Mouse (Mus musculus) gastrocnemius, adult 8-10 months (tissue): ENCODE data around the gene Pgghg. TPM values are rescaled to one million over a fixed set of nuclear protein-coding genes. Genes with fewer than 3 reads are reported as not detected.

Experiments used
- DNase-seq, 2 experiments: peaks; one replicate each; pipeline ENCODE4 v3.0.0; 2022; ENCODE audit warnings: low spot score in 2 of 2
- total RNA-seq, 4 experiments: library from RNA; stranded (reverse); gene quantifications; 2 replicates each; pipeline ENCODE4 v1.2.4; 2022

The Pgghg gene
- 1 to 10 TPM; 1.4 to 2.8 (median 2.2) TPM for total RNA-seq

DNA sequence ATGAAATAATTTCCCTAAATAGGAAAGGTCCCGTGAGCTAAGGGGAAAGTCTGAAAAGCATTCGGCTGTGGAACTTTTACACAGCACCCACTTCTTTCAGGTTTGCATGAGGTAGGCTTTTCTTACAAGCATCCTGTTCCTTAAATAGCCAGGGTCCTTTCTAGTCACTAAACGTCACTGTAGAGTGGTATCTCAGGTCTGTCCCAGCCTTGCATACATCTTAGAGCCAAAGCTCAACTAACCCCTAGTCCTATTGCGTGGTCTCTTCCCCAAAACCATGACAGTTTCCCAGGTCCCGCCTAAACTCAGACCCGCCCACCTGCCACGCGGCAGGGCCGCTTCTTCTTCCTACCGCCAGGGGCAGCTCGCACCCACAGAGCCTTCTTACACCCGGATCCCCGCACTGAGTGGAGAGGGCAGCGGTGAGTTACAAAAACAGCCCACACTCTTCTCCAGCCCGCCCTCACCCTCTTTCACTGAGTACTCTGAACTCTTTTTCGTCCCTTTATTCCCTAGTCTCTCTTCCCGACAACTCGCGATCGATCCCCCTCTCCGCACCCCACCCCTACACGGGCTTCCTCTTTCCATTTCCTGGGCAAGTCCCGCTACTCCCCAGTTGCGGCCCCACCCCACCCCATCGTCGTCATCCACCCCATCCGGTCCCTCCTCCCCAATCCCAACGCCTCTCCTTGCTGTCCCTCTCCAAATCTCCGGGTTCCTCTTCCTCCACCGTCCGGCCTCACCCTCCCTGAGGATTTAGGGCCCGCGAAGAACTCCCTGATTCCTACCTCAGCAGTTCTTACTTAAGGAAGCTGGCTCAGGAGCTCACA, at the start of gene Pgghg:
Pgghg (plus strand) TSS at position 170 of the 830 bp plus-strand sequence.
- peak; percentile 71 to 77 for DNase-seq

DNA sequence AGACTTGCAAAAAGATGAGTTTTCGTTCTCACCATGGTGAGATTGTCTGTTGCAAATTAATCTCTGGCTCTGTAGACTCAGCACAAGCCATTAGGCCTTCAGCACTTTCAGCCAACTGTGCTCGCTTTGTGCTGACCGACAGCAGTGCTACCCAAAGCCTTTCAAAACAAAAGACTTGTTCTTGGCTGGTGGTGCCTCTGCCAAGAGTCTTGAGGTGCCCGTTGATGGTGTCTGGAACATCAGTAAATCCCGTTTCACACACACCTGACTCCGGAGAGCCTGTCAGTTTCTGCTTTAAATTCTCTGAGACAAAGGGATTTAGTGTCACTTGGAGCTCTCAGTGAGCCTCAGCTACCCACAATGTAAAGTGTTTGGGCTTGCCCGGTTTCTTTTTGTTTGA, 47.2 kb upstream of the Pgghg start:
- DNase-seq = no peak

DNA sequence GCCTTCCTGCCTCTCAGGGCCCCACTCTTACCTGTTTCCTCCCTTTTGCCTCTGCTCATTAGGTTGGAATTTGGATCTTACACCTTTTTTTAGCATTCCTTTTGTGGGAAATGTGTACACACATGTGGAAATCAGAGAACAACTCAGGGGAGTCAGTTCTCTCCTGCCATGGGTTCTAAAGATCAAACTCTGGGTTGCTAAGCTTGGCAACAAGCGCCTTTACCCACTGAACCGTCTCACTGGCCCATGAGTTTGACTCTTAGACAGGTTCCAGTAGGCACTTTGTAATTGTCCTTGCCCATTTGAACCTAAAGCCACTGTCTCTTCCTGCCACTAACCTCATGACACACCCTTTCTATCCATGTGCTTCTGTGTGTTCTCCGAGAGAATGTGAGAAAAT, 46.6 kb upstream of the Pgghg start:
- DNase-seq = no peak

DNA sequence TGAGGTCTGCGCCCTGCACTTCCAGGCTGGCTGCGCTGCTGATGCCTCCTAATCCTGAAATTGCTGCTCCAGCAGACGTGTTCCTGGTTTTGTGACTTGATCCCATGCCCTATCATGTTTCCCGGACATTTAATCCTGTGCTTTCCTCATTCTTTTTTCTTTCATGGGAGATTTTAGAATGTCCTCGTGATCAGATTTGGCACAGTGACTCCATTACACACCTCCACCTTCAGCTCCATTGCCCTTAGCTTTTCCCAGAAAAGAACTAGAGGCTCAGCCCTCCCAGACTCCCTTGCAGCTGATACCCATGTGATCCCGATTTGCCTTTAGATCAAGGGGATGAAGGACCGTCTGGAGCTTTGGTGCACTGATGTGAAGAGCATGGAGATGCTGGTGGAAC, 43.3 kb upstream of the Pgghg start:
- no peak for DNase-seq

DNA sequence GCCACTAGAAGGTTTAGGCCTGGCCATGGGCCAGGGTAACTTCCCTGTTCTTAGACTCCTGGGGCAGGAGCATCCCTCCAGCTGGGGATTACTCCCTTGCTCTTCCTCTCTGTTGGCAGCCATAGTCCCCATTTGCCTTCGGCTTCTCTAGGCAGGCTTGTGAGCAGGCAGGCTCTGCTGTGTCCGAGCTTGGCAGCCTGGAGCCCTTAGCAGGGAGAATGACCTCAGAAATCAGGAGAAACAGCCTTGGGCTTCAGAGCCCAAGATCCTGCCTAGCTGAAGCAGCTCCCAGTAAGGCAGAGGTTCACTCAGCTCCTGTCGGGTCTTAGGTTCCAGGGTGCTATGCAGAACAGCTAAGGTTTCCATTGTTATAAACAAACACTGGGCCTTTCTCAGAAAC, 42.1 kb upstream of the Pgghg start:
- no peak for DNase-seq

DNA sequence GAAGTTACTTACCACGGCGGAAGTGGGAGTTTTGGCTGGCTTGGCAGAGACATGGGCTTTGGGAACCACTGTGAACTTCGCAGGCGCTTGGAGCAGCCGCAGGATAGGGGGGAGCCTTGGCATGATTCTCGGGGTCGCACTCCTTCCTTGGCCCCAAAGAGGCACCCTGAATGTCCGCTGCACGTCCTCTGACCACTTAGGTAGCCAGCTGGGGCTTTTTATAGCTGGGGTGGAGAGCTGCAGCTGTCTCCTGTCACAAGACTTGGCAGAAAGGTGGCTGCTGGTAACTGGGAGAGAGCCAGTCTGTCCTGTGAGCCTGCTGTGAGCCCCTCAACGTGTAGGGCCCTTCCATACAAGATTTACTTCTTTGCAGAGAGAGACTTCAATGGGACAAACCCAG, 41.0 kb upstream of the Pgghg start, which contains the start of gene Cox8b:
Cox8b (minus strand) TSS at position 227 of the 400 bp plus-strand sequence.
- DNase-seq = peak; percentile 54 to 77

DNA sequence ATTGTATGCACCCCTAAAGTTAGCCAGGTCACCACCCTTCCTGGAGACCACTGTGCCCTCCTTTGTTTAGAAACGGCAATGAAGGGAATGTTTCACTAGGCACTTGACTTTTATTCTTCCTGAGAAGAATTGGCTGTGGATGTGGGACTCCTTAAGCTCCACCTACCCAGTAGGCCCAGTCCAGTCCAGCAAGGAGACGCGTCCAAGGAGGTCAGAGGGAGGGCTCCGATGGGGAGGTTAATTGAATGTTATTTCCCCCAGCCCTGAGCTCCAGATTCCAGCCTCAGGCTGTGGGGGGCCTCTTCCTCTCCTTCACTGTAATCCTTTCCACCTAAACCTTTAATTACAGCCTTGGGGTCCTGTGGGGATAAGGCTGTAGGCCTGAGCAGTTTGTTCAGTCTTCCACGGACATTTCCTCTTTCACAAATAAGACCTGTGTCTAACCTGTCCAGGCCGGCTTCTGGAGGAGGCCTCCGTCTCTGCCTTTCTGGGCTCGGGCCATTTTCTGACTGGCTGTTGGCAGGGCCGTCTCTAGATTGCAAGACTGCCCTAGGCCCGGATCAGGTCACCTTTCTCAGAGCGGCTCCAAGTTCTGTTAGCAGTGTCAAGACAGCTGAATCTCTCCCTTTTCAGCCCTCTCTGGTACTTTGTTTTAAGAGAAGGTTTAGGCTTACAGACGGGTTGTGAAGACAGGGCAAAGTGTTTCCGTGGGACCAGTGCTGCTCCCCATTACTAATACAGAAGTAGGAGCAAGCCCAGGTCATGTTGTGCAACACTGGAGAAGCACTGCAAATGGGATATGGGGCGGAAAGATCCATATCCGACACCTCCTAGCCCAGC, 38.9 kb upstream of the Pgghg start:
- peak; percentile 59 to 71 for DNase-seq

DNA sequence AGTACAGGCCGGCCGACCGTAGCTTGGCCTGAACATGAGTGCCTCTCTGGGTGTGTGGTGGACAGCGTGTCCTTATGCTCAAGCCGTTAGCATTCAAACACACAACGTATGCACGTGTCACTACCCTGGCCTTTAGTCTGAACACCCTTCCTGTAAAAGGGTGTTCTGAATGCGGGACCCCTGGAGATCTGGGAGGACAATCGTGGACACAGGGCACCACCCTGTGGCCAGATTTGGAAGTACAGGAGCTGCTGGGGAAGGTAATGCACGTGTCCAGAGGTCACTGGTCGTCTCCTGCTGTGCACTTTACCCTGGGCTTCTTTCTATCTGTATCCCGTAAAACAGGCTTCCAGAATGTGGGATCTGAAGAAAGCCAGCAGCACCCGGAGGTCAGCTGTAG, 38.0 kb upstream of the Pgghg start:
- DNase-seq = peak; percentile 70 to 75

DNA sequence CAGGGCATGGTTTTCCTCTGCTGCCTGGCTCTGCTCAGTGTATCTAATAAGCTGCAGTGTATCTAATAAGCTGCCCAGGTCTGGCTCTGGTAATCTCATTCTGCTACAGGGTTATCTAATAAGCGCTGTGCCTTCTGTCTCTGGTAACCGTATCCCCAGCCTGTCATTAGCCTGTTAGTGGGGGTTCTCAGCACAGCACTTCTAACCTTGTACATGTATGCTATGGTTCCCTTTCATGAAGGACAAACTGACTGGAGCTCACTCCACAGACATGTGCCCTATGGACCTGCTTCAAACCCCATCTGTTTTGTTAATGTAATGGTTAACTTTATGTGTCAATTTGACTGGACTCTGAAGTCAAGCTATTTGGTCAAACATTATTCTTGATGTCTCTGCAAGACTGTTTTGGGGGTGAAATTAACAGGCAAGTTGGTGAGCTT, 35.5 kb upstream of the Pgghg start:
- no peak for DNase-seq

DNA sequence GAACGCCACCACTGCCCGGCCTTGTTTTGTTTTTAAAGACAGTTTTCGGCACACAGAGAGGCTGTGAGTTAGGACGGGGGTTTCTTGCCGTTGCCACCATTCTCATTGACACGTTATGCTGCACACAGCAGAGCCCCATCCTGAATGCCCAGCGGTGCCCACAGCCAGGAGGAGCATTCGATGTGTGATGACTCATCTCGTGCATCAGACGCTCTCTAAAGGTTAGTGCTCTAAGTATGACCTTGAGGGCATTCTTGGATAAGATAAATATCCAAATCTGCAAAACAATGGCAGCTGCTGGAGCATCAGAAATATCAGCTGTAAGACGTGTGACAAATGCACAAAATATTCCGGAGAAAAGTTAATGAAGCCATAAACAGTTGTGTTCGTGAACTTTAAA, 34.1 kb upstream of the Pgghg start:
- DNase-seq = no peak

DNA sequence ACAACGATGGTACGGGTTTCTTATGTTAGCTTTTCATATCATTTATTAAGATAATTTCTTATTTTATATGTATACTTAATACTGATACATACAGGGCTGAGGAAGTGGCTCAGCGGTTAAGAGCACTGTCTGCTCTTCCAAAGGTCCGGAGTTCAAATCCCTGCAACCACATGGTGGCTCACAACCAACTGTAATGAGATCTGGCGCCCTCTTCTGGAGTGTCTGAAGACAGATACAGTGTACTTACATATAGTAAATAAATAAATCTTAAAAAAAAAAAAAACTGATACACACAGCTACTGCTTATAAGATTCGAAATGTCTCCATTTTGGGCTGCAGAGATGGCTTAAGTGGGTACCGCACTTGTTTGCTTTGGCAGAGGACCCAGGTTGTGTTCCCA, 33.5 kb upstream of the Pgghg start:
- no peak for DNase-seq

DNA sequence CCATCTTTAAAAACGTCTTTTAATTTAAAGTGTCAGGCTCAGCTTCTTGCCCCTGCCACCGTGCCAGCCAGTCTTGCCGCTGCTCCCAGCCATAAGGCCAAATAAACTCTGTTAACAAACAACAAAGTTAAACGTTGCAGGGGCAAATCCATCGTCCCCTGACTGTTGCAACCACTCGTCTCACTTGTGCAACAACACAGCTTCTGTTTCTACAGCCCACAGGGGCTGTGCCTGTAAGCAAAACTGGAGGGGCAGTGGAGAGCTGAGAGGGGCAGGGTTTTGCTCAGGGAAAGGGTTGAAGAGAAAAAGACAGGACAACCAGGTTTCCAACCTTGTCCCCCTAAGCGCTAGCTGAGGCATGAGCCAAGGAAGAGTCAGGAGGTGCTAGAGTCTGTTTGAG, 33.0 kb upstream of the Pgghg start:
- no peak for DNase-seq

DNA sequence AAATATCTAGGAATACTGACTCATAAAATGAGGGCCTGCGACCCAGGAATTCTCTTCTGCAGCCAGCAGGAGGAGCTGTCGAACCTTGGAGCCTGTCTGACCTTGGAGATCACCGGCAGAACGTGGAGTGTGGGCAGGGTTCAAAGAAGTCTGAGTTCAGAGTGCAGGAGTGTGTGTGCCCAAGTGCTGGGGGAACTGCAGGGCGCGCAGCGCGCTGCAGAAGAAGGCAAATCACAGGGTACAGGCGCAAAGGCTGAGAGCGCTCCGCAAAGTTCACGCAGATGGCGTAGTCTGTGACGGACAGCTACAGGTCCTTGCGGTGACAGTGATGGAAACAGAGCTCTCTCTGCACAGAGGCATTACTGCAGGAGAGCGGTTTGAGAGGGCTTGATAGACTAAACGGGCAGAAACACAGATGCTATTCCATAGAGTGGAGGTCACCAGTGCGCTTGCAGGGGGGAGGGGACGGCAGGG, 32.5 kb upstream of the Pgghg start:
- DNase-seq = peak in 1 of 2 experiments; percentile 44

DNA sequence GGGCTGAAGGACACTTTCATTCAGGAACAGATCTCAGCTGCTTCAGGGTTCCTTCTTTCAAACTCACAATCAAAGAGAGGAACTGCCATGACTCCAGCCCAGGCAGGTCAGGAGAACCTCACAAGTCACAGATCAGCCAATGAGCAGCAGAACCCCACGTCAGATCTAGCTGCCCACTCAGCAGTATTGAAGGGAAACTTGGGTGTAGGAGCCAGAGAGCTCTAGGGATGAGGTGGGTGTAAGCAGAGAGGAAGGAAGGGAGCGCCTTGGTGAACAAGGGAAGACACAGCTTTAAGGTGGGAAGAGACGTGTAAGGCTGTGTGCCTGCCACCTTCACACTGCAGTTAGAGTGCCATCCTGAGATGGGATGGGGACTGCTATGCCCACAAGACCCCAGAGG, 28.9 kb upstream of the Pgghg start:
- no peak for DNase-seq

DNA sequence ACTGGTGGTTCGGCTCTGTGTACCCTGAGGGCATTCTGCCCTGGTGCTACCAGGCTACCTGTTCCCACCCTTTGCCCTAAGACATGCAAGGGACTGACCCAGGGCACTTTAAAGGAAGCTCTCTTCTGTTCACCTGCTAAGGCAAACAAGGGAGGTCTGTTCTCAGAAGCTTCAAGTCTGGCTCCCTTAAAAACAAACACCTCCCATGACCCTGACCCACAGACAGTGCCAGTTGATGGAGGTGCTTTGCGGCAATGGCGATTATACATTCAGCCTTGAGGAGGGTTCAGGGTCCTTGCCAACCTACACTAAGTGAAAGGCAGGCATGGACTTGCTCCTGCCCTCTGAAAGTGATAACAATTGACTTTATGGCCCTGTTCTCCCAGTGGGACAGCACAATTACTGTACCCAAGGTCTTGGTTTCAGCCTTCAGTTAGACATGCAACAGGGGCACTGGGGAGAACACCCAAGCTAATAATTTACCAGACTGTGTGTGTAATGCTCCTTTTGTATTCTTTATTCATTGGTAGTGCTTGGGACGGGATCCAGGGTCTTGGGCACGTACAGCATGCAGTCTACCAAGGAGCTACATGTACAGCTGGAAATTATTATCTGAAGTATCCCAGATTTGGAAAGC, 28.2 kb upstream of the Pgghg start:
- DNase-seq = no peak

DNA sequence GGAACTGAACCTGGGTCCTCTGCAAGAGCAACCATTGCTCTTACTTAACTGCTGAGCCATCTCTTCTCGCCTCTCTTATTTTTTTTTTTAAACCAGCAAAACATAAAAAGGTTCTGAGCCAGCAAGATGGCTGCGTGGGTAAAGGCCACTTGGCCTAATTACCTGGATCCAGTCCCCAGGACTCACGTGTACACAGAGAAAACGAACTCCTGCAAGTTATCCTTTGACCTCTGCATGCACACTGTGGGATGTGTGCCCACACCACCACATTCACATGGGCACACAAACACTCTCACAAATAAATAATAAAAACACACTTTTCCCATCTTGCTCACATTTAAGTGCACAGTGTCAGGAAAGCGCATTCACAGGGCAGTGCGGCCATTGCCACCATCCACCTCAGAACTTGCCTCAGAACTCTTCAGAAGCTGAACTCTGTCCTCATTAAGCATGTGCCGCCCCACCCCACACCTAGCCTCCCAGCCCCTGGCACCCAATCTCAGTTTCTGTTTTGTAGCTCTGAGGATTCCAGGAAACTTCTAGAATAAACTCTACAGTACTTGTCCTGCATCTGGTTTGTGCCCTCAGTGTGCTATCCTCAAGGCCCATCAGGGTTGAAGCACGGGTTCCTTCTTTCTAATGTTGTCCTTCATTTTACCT, 27.0 kb upstream of the Pgghg start:
- DNase-seq = no peak

DNA sequence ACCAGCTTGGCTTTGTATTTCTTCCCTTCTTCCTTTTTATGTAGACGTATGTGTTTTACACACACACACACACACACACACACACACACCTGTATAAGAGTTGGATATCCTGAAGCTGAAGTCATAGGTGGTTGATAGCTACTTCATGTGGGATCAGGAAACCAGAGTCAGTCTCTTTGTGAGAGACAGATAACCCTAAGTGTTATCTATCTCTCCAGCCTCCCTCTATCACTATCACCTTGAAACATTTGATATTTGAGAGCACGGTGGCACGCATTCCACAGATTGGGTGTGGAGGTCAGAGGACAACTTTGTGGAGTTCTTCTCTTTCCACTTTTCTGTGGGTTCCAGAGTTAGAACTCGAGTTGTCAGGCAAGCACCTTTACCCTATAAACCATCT, 21.3 kb upstream of the Pgghg start:
- no peak for DNase-seq

DNA sequence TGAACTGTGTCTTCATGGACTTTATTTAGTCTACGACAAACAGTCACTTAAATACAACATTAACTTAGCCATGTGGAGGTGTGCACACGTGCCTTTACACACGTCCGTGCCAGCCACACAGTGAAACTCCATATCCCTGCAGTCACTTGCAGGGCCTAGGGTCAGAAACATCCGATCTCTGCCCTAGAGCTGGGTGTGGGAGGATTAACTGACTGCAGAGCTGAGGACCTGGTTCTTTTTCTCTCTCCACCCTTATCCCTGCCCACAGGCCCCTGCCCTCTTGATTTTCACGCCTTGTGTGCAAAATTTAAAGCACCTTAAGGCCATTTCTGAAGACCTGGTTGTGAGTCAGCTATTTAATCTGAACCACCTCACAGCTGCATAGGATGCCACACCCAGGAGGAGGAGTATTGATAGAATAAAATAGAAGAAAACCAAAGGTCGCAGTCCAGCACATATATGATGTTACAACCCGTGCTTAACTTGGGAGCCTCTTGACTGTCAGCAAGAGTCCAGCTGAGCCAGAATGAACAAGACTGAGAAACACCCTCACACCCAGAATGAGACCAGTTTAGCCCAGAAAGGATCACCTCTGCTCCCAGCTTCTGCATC, 20.7 kb upstream of the Pgghg start, which contains the start of gene Nlrp6:
Nlrp6 (plus strand) TSS at position 485 of the 612 bp plus-strand sequence.
- DNase-seq = no peak

DNA sequence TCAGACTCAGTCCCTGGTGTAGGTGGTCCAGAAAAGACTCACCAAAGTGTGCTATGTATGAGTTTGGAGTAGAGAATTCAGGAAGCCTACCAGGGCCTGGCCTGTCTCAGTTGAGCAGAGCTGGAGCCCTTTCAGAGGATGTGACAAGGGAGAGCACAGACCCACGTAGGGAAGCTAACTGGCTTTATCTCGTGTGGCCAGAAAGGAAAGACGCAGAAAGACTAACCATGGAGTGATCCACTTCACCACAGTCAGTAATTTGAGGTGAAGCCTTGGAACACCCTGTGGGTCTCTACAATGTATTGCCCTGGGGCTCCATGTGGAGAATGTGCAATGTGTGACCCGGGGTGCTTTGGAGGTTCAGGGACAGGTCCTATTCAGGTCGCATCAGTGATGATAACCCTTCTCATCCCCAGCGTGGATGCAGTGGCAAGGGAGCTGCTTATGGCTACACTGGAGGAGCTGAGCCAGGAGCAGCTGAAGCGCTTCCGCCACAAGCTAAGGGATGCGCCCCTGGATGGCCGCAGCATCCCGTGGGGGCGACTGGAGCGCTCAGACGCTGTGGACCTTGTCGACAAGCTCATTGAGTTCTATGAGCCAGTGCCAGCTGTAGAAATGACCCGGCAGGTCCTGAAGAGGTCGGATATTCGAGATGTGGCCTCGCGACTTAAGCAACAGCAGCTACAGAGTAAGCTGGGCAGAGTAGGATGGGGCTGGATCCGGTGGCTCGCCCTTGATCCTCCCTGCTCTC, 19.8 kb upstream of the Pgghg start:
- DNase-seq = no peak
